Mouse (Mus musculus): Measurements from ENCODE around the gene Adamts2.

Adamts2 gene

DNA sequence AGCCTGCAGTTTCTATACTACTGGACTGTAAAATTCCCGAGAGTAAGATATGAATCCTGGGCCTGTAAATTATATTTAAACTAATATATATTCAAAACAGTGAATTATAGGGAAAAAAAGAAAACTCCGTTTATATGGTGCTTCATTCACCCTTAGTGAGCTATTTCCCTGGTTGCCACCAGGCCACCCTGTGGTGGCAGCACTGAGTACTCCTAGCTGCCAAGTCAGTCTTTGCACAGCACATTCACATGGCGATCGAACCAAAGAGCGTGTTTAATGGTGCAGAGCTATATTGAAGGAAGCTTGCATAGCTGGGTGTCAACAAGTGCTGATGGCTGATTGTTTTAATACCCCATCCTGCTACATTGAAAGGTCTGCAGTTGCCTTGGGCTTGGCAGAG is 245.2 kb downstream of the Adamts2 start:
- DNase-seq (ENCODE audit: low read depth, low spot score), result no peak

DNA sequence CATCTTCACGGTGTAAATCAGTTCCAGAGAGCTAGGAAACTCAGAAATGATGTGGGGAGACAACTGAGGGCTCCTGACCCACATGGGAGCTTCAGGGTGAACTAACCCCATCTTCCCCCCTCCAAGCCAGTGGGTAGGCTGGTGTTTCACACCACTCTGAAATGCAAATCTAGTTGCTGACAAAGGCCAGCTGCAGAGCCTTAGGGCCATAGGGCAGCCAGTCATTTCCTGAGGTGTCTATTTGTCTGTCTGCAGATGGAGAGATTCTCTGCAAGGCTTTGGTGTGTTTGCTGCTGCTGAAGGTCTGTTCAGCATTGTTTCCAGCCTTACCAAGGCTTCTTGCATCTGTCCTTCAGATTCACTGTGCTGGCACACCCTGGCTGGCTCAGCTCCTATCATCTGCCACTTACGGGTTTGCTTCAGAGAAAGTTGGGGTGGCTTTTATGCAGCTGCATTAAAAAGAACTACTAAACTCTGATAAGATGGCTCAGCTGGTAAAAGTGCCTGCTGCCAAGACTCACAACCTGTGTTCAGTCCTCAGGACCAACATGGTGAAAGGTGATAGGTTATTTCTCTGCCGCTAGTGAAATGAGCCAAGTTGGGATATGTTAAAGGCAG is 246.7 kb downstream of the Adamts2 start:
- no peak for DNase-seq (ENCODE audit: low read depth, low spot score)

DNA sequence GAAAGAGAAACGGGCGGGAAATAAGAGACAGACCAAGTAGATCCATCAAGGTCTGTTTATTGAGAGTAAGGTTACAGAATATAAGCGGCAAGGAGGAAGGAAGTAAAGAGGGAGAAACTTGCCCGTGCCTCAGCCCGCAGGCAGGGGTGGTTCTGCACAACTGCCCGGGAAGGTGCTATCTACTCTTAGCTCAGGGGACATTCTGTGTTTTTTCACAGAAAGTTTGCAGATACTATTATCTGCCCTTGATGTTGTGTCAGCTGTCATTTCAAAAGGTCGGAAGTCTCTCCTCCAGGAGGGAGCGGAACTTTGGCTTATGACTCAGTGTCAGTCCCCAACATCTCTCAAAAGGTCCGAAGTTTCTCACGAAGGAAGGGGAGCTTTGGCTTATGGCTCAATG is 247.4 kb downstream of the Adamts2 start:
- DNase-seq (ENCODE audit: low read depth, low spot score), result no peak

DNA sequence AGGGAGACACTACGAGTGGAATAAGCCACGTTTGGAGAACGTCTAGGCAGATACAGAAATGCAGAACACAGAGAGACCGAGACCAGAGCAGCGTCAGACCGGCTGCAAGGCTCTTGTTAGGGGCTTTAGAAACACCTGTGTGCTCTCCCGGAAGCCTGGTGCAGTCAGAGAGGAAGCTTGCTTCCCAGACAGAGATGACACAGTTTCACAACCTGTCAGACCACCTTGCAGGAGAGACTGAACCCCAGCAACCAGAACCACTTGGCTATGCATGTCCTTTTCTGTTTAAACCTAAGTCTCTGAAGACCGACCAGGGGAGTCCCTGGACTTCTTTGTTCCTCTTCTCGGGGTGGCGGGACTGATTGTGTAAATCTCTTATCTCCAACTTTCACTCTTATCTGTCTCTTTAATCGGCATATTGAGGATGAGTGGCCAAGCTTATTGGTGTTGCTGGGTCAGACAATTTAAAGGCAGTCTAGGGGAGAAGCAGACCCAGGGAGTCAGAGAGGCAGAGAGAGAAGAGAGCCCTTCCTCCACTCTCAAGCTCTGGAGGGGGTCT is 248.4 kb downstream of the Adamts2 start, which contains the start of gene Grm6:
Grm6 (plus strand) TSS at position 509 of the 559 bp plus-strand sequence.
- no peak for DNase-seq (ENCODE audit: low read depth, low spot score)

DNA sequence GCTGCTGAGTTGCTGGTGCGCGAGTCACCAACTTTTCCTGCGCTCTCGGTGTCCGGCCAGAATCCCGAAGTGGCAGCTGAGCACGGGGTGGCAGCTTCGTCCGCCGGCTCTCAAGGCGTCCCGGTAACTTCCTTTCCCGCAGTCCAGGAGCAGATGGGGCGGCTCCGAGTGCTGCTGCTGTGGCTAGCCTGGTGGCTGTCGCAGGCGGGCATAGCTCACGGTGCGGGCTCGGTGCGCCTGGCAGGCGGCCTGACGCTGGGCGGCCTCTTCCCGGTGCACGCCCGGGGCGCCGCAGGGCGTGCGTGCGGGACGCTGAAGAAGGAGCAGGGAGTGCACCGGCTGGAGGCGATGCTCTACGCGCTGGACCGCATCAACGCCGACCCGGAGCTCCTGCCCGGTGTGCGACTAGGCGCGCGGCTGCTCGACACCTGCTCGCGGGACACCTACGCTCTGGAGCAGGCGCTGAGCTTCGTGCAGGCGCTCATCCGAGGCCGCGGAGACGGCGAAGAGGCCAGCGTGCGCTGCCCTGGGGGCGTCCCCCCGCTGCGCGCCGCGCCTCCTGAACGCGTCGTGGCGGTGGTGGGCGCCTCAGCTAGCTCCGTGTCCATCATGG is 249.2 kb downstream of the Adamts2 start:
- DNase-seq (ENCODE audit: low read depth, low spot score), result no peak

Data from brain, embryonic 18.5 days (tissue).